Mouse (Mus musculus) limb, embryonic 13.5 days (tissue): ENCODE measurements around the gene Per1. TPM values are rescaled to one million over a fixed set of nuclear protein-coding genes. Genes with fewer than 3 reads are reported as not detected.

Experiments used
- ATAC-seq: fragments of 200-750 bp; cut with Nextera tagmentation; 2 replicates; pipeline ENCODE4 v1.8.0; 2017; ENCODE audit warnings: low read depth, moderate number of reproducible peaks, moderate TSS enrichment; ENCODE audit not compliant: low FRiP score
- H3K27ac ChIP-seq: fragments of 300-500 bp; sonication (generic); 2 replicates; pipeline ENCODE4 v1.5.1; 2015; ENCODE audit warnings: inconsistent platforms, mild to moderate bottlenecking, moderate library complexity
- H3K27me3 ChIP-seq: fragments of 300-500 bp; sonication (generic); 2 replicates; pipeline ENCODE4 v1.6.1; 2015; ENCODE audit warnings: mild to moderate bottlenecking, inconsistent platforms
- H3K36me3 ChIP-seq: fragments of 300-500 bp; sonication (generic); 2 replicates; pipeline ENCODE4 v1.6.1; 2015; ENCODE audit warnings: inconsistent platforms, mild to moderate bottlenecking, moderate library complexity
- H3K4me1 ChIP-seq: fragments of 300-500 bp; sonication (generic); 2 replicates; pipeline ENCODE4 v1.6.1; 2015; ENCODE audit warnings: inconsistent platforms
- H3K4me2 ChIP-seq: fragments of 300-500 bp; sonication (generic); replicated peaks from 2 replicates; pipeline ENCODE4 v1.6.1; 2015; ENCODE audit warnings: inconsistent platforms, mild to moderate bottlenecking, moderate library complexity
- H3K4me3 ChIP-seq: fragments of 300-500 bp; sonication (generic); 2 replicates; pipeline ENCODE4 v1.5.1; 2015; ENCODE audit warnings: moderate library complexity, mild to moderate bottlenecking, inconsistent platforms
- H3K9ac ChIP-seq: fragments of 300-500 bp; sonication (generic); 2 replicates; pipeline ENCODE4 v1.6.1; 2015; ENCODE audit warnings: mild to moderate bottlenecking, inconsistent platforms
- H3K9me3 ChIP-seq: fragments of 300-500 bp; sonication (generic); 2 replicates; pipeline ENCODE4 v1.6.1; 2016; ENCODE audit warnings: inconsistent platforms
- WGBS: fragments of 180-500 bp; shearing (Covaris S2); methylation state at CpG from one replicate; pipeline ENCODE4 v1.1.7; 2015; 5-methylcytosine and 5-hydroxymethylcytosine counted together
- polyA plus RNA-seq: library from polyadenylated mRNA; unstranded; fragments of >200 nt; fragmentation: Nextera tagmentation; extraction: Ambion mirVana; gene quantifications from 2 replicates; pipeline ENCODE4 v1.2.1, GENCODE M21; 2015

Per1 gene
- polyA plus RNA-seq, 1 experiment from 2014 or later = 12.0 TPM

- no peak for ATAC-seq
- 51% methylated on average over 5 of the region's 5 CpGs for WGBS
Measured at GRCm38 (mm10) chr11:69116843-69117242, 21.8 kb downstream of the Per1 start.

GRCm38 (mm10) chr11:69117737-69118695 lies 23.0 kb downstream of the Per1 start:
- H3K4me3 ChIP-seq = peak overlapping the region; percentile 82
- peak overlapping the region; percentile 67 for H3K27ac ChIP-seq
- H3K4me1 ChIP-seq = peaks cover 31% of the 10 kb centered on the region
- H3K4me2 ChIP-seq = peak overlapping the region; percentile 92
- H3K36me3 ChIP-seq = no peaks in the 10 kb centered on the region
- H3K27me3 ChIP-seq = peaks cover 18% of the 10 kb centered on the region
- under 1% methylated on average over 45 of the region's 45 CpGs for WGBS
- ATAC-seq = no peak
- peak overlapping the region; percentile 79 for H3K9ac ChIP-seq
- H3K9me3 ChIP-seq = no peaks in the 10 kb centered on the region

More at GRCm38 (mm10) chr11:69116843-69117242, 21.8 kb downstream of the Per1 start:
- no peak overlapping the region for H3K9ac ChIP-seq
- no peak overlapping the region; the same call in 1 of the 2 replicates for H3K4me3 ChIP-seq
- H3K4me1 ChIP-seq = peaks cover 36% of the 10 kb centered on the region
- H3K27ac ChIP-seq = no peak overlapping the region
- H3K9me3 ChIP-seq = no peaks in the 10 kb centered on the region
- peaks cover 21% of the 10 kb centered on the region for H3K27me3 ChIP-seq
- no peaks in the 10 kb centered on the region for H3K36me3 ChIP-seq
- peak overlapping the region; percentile 92 for H3K4me2 ChIP-seq

DNA sequence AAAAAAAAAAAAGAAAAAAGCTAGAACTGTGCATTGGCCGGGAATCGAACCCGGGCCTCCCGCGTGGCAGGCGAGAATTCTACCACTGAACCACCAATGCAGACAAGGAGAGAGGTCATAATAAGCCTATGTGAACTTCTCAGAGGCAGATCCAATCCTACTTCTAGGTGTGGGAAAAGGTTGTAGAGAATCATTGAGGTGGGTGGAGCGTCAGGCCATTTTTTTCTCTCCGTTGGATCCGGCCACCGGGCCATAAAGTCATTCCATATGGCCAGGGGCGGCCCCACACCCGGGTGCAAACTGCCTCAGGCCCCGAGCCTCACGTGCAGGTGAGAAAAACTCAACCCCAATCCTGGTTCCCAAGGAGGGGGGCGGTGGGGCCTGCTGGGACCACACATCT lies 23.7 kb downstream of the Per1 start:
- Histone ChIP-seq H3K27me3 (peaks cover 18% of the 10 kb centered on the region), H3K4me2 (peak overlapping the region; percentile 92), H3K27ac (no peak overlapping the region), H3K4me3 (peak overlapping the region; percentile 82), H3K4me1 (peaks cover 31% of the 10 kb centered on the region), H3K9ac (no peak overlapping the region), H3K9me3 (no peaks in the 10 kb centered on the region), H3K36me3 (no peaks in the 10 kb centered on the region)
- peak; percentile 9; the same call in 1 of the 2 replicates for ATAC-seq
- WGBS = 0% methylated on average over 15 of the region's 15 CpGs

GRCm38 (mm10) chr11:69119446-69120155 lies 24.6 kb downstream of the Per1 start:
- Histone ChIP-seq H3K27me3 (peaks cover 18% of the 10 kb centered on the region), H3K9me3 (no peaks in the 10 kb centered on the region), H3K4me2 (peak overlapping the region; percentile 92), H3K9ac (0 out of 2 replicates have a peak overlapping the region, but pooled peaks have one; percentile 55), H3K4me1 (peaks cover 31% of the 10 kb centered on the region), H3K27ac (no peak overlapping the region), H3K36me3 (no peaks in the 10 kb centered on the region), H3K4me3 (peak overlapping the region; percentile 82)
- no peak for ATAC-seq
- WGBS = 27% methylated on average over 14 of the region's 14 CpGs

GRCm38 (mm10) chr11:69120221-69121000 lies 25.4 kb downstream of the Per1 start, which contains the start of gene Hes7:
Gene Hes7 (plus strand): TSS chr11:69120404.
- Histone ChIP-seq H3K9me3 (no peaks in the 10 kb centered on the region), H3K36me3 (no peaks in the 10 kb centered on the region), H3K9ac (peak within 1 kb of the TSS; percentile 79), H3K27me3 (peaks cover 17% of the 10 kb centered on the region), H3K4me2 (peak within 1 kb of the TSS; percentile 92), H3K4me3 (peak within 1 kb of the TSS; percentile 82), H3K4me1 (peaks cover 31% of the 10 kb centered on the region), H3K27ac (no peak within 1 kb of the TSS)
- ATAC-seq = no peak
- WGBS = 2% methylated on average over 27 of the region's 27 CpGs

- peak overlapping the region; percentile 11; the same call in 1 of the 2 replicates for H3K27ac ChIP-seq
- under 1% methylated on average over 31 of the region's 33 CpGs for WGBS
Measured at GRCm38 (mm10) chr11:69121001-69121740, 26.2 kb downstream of the Per1 start.

GRCm38 (mm10) chr11:69121741-69122335 lies 26.8 kb downstream of the Per1 start:
- Histone ChIP-seq H3K4me3 (peak overlapping the region; percentile 82), H3K36me3 (no peaks in the 10 kb centered on the region), H3K27me3 (peaks cover 9% of the 10 kb centered on the region; the same call in 1 of the 2 replicates), H3K9ac (peak overlapping the region; percentile 79), H3K4me2 (peak overlapping the region; percentile 92), H3K9me3 (no peaks in the 10 kb centered on the region), H3K27ac (peak overlapping the region; percentile 87), H3K4me1 (peaks cover 41% of the 10 kb centered on the region)
- under 1% methylated on average over 31 of the region's 32 CpGs for WGBS
- no peak for ATAC-seq

More at GRCm38 (mm10) chr11:69121001-69121740, 26.2 kb downstream of the Per1 start:
- no peaks in the 10 kb centered on the region for H3K36me3 ChIP-seq
- H3K4me3 ChIP-seq = peak overlapping the region; percentile 82
- ATAC-seq = no peak
- peak overlapping the region; percentile 79 for H3K9ac ChIP-seq
- H3K4me2 ChIP-seq = peak overlapping the region; percentile 92
- H3K27me3 ChIP-seq = peaks cover 13% of the 10 kb centered on the region; the same call in 1 of the 2 replicates
- peaks cover 37% of the 10 kb centered on the region for H3K4me1 ChIP-seq
- no peaks in the 10 kb centered on the region for H3K9me3 ChIP-seq

GRCm38 (mm10) chr11:69122336-69122951 lies 27.4 kb downstream of the Per1 start, which contains the start of gene 9130213A22Rik:
Gene 9130213A22Rik (minus strand): TSS chr11:69122589.
- H3K4me1 ChIP-seq = peaks cover 39% of the 10 kb centered on the region
- peak within 1 kb of the TSS; percentile 87 for H3K27ac ChIP-seq
- H3K27me3 ChIP-seq = peaks cover 12% of the 10 kb centered on the region; the same call in 1 of the 2 replicates
- 1% methylated on average over 66 of the region's 66 CpGs for WGBS
- ATAC-seq = peak; percentile 70
- H3K4me3 ChIP-seq = peak within 1 kb of the TSS; percentile 82
- H3K36me3 ChIP-seq = no peaks in the 10 kb centered on the region
- H3K4me2 ChIP-seq = peak within 1 kb of the TSS; percentile 92
- no peaks in the 10 kb centered on the region for H3K9me3 ChIP-seq
- H3K9ac ChIP-seq = peak within 1 kb of the TSS; percentile 79

DNA sequence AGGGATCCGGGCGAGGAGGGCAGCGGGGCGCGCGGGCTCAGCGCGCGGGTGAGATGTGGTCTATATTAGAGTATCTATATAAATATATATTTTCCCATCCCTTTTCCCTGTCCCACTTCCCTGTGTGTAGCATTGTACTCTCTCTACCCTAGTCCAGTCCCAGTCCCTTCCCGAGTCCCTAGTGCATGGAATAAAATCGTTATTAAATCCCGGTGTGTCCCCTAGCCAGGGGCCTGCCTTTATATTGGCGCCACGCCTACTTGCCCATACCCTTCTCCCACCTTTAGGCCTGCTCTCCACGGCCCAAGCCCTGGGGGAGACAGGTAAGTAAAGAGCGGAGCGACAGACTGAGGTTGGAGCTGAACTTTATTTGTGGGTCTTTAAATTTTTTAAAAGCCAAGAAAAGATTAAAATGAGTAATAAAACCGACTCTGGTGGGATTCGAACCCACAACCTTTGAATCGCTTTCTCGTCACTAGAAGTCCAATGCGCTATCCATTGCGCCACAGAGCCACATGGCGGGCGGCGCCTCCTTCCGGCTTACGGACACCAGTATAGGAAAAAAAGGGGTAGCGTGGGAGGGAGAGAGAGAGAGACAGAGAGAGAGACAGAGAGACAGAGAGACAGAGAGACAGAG lies 28.2 kb downstream of the Per1 start:
- no peaks in the 10 kb centered on the region for H3K36me3 ChIP-seq
- WGBS = under 1% methylated on average over 29 of the region's 29 CpGs
- peaks cover 39% of the 10 kb centered on the region for H3K4me1 ChIP-seq
- H3K4me2 ChIP-seq = peak overlapping the region; percentile 92
- H3K9me3 ChIP-seq = no peaks in the 10 kb centered on the region
- 0 out of 2 replicates have a peak, but pooled peaks have one; percentile 0 for ATAC-seq
- H3K9ac ChIP-seq = peak overlapping the region; percentile 79
- peak overlapping the region; percentile 82 for H3K4me3 ChIP-seq
- H3K27ac ChIP-seq = peak overlapping the region; percentile 87
- peaks cover 12% of the 10 kb centered on the region; the same call in 1 of the 2 replicates for H3K27me3 ChIP-seq
